Mouse (Mus musculus) CD8-positive naive resting alpha-beta T cell, adult 2 months (primary cell): ENCODE data around the gene Zc3h12d.

ENCODE experiments used
- DNase-seq, 2 experiments: peaks; one replicate each; pipeline ENCODE4 v3.0.0; 2022; ENCODE audit warnings: low read depth in 2 of 2, low spot score in 2 of 2

Zc3h12d gene

DNA sequence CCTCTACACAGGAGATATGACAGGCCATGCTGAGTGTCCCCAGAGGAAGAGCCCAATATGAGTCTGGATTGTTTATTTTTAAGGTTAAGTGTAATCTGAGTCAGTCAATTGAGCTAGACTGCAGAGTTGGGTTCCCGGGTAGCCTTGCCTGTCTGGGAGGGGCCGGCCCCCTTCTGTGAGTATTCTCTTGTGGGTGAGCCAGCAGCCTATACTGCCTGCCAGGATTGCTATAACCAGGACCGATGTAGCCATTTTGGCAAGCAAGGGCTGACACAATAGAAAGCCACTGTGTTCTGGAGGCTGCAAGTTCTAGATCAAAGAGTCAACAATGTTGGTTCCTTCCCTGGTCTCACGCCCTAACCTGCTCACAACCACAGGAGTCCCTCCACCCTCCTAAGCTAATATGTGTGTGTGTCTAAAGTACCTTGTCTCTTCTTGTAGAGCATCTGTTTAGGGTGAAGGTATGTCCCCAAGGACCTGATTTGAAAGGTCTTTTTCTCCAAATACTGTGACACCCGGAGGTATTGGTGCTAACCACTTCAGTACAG, 6.7 kb downstream of the Zc3h12d start:
- DNase-seq, result no peak

GRCm38 (mm10) chr10:7839551-7840352, 7.5 kb downstream of the Zc3h12d start:
- peak; percentile 38 to 45 for DNase-seq

DNA sequence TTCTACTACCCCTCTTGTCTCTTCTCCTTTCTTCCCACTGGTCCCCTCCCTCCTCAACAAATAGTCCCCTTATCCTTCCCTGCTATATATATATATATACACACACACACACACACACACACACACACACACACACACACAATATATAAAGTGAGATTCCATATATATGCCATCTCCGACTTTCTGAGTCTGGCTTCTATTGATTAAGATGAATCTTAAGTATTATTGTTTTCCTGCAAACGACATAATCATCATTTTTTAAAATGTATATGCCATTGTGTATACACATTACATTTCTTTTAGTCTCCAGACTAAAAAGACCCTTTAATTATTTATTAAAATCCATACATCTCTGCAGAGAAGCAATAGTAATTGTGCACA, 8.1 kb downstream of the Zc3h12d start:
- no peak for DNase-seq

GRCm38 (mm10) chr10:7840785-7841184, 8.5 kb downstream of the Zc3h12d start:
- no peak for DNase-seq

DNA sequence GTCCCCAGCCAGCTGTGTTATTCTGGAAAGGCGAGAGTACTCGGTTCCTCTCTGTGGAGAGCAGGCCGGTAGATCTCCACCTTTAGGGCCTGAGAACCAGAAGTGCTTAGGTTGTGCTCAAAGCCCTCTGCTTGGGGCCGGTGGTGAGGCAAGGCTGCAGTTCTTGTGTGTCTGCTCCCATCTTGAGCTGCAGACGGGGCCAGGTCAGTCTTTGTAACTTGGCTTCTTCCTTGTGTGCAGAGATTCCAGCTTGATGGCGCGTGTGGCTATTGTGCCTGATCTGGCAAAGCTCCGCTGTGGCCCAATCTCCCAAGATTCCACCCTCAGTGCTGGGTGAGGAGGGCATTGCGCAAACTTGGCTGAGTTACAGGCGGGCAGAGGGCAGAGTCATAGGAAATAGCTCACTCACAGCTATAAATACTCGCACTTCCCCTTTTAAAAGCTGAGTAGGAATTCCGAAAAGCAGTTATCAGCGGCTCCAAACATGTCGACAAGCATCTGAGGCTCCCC, 9.4 kb downstream of the Zc3h12d start:
- DNase-seq, result no peak

GRCm38 (mm10) chr10:7843181-7843580, 10.9 kb downstream of the Zc3h12d start:
- no peak for DNase-seq

GRCm38 (mm10) chr10:7844161-7844560, 11.9 kb downstream of the Zc3h12d start:
- DNase-seq, result peak in 1 of 2 experiments; percentile 25

GRCm38 (mm10) chr10:7845136-7845535, 12.9 kb downstream of the Zc3h12d start:
- no peak for DNase-seq

DNA sequence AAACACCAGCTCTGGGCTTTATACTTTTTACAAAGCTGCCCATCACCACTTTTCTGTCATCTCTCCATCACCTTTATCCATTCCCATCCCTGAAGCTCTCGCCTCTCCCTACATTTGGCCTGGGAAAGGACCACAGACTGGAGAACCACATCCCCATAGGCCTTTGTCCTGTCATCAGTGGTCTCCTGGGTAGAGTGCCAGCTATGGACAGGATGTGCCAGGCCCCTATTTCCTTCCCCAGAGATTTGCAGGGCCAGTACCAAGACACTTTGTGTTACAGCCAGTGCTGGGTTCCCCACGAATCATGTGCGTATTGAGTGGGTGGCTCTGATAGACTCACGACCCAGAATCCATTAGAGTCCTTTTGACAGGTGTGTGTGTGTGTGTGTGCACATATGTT, 13.7 kb downstream of the Zc3h12d start:
- DNase-seq, result no peak

GRCm38 (mm10) chr10:7847166-7847605, 14.9 kb downstream of the Zc3h12d start:
- DNase-seq, result no peak

- no peak for DNase-seq
Observed at GRCm38 (mm10) chr10:7851891-7852290, 19.6 kb downstream of the Zc3h12d start.

GRCm38 (mm10) chr10:7860494-7860893, 28.2 kb downstream of the Zc3h12d start:
- DNase-seq, result no peak

DNA sequence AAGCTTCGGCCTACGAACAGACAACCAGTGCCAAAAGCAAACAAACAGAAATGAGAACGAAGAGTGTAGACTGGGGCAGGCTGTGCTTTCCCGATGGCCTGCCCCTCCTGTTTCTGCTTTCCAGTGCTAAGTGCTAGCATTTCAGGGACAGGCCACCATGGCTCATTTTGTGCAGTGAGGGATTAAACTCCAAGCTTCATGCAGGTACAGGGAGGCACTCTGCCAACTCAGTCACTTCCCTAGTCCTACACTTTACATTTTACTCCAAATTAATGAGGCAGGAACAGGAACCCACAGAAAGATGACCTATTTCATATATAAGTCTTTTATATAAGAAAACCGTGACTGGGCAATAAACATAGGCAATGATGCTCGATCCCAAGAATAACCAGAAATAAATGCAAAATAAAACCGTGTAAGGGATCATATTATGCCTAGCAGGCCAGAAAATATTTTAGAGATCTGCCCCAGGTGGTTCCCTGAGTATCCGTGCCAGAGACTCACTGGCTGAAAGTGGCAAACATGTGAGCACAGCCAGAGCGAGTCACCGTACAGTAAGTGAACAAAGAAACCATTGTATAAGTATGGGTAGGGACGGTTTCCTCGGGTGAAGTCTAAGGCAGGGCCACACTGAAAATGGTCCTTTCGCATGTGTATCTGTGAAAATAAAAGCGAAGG, 29.1 kb downstream of the Zc3h12d start:
- DNase-seq, result no peak

- DNase-seq, result no peak
Observed at GRCm38 (mm10) chr10:7861937-7862657, 29.8 kb downstream of the Zc3h12d start.

- no peak for DNase-seq
Observed at GRCm38 (mm10) chr10:7863411-7863810, 31.1 kb downstream of the Zc3h12d start.

DNA sequence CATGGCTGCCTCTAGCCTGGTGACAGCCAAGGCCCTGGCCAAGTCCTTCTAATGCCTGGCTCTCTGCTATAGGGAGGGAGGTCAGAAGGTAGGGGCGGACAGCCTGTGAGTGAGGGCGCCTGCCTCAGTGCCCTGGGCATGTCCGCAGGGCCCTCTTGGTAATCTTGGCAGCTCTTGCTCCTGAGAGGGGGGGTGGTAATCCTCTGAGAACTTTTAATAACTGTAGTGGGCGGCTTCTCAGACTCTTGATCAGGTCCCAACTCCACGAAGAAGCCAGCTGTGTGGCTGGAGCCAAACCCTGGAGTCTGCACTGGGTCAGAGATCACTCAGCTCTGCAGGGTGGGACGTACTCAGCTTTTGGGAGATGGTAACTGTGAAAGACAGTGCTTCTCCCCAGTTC, 31.9 kb downstream of the Zc3h12d start:
- no peak for DNase-seq

- DNase-seq, result no peak
Observed at GRCm38 (mm10) chr10:7864806-7865205, 32.5 kb downstream of the Zc3h12d start.

GRCm38 (mm10) chr10:7866762-7867665, 34.7 kb downstream of the Zc3h12d start:
- no peak for DNase-seq

- DNase-seq, result no peak
Observed at GRCm38 (mm10) chr10:7867666-7868030, 35.4 kb downstream of the Zc3h12d start.

DNA sequence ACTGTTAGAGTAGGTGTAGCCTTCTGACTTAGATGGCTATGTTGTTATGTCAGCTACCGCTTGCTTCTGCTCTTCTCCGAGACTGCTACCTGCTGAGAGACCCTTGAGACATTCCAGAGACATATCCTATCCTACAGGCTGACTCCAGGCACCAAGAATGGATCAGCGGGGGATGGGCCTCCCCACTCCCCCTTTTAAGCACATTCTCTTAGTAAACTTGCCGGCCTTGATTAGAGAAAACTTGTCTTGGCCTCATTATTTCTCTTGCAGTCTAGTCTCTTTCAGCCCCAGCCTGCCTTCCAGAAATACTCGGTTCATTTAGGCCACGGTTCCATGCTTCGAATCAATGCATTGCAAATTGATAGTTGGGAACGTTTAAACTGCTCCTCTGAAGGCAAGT, 37.5 kb downstream of the Zc3h12d start:
- no peak for DNase-seq
